Mouse (Mus musculus) B cell, adult 2 months (primary cell): Measurements from ENCODE around the gene Tpsg1.

ENCODE experiments used
- DNase-seq, 2 experiments: peaks; one replicate each; pipeline ENCODE4 v3.0.0; 2022

Tpsg1 gene

GRCm38 (mm10) chr17:25368973-25369372, at the start of gene Tpsg1:
Gene Tpsg1 (plus strand): TSS chr17:25369273.
- DNase-seq = no peak

DNA sequence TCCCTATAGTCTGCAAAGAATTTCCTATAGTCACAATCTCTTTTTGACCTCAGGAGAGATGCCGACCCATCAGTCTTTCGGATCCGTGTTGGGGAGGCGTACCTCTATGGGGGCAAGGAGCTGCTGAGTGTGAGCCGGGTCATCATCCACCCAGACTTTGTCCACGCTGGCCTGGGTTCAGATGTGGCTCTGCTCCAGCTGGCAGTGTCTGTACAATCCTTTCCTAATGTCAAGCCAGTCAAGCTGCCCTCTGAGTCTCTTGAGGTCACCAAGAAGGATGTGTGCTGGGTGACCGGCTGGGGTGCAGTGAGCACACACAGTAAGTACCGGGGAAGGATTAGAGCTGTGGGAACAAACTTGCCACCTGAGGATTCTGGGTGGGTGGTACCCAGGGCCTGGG, 48.3 kb upstream of the Tpsg1 start:
- no peak for DNase-seq

GRCm38 (mm10) chr17:25322930-25323329, 46.1 kb upstream of the Tpsg1 start:
- DNase-seq = no peak

DNA sequence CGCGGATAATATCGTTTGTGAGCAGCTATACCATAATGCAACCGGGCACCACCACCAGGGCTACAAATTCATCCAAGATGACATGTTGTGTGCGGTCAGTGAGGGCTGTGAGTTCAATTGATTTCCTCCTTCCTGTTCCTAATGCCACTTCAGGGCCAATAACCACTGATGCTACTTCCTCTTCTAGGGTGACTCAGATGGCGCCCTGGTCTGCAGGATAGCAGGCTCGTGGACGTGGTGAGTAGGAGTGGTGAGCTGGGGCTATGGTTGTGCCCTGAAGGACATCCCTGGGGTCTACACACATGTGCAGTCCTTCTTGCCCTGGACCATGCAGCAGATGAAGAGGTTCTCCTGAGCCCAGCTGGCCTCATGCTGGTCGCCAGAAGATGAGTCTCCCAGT, 36.8 kb upstream of the Tpsg1 start:
- no peak for DNase-seq

DNA sequence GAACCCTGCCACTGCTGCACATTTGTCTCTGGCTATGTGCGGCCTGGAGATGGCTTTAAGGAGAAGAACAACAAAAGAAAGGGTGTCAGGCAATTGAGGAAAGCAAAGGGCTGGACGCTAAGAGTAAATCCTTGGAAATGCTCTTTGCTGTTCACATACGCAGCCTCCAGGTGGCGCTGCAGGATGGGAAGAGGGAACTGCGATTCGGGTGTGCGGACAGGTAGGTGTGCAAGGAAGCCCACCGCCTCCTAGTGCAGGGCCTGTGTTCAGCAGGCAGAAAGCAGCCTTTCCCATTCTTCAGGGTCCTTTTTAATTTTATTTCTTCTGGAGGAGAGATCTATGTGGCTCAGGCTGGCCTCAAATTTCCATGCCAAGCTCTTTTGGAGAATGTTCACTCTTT, 35.1 kb upstream of the Tpsg1 start:
- peak; percentile 58 to 63 for DNase-seq

- no peak for DNase-seq
These were observed 30.9 kb upstream of the Tpsg1 start for GRCm38 (mm10) chr17:25338218-25338617.

DNA sequence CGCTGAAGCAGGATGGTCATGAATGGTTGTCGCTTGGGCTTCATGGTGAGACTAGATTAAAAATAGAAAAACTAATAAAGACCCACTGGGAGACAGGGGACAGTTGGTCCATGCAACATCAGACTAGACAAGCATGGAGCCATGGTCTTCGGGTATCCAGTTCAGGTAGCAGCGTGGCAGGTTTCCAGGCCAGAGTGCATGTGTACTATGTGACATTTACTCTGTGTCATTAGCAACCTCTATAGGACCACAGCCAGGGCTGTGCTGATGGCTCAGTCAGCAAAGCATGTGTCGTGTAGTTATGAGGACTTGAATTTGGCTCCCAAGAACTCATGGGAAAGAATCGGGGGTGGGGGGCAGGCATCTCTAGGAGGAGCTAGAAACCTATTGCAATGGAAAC, 29.1 kb upstream of the Tpsg1 start:
- DNase-seq = no peak

GRCm38 (mm10) chr17:25341490-25341889, 27.6 kb upstream of the Tpsg1 start:
- no peak for DNase-seq

DNA sequence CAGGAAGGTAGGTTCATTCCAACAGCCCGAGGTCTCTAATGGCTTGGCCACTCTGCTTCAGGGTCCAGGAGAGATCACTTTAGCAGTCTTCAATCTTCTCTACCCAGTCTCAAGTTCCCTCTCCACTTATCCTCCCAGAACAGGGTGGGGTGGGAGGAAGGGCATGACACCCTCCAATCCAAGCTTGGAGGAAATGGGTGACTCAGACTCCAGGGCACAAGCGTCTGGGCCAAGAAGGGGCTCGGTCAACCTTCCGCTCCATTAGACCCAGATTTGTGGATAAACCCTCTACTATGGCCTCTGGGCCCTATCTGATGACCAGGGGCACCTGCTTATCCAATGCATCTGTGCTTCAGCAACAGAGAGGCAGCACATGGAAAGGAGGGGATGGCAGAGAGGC, 23.6 kb upstream of the Tpsg1 start, which contains the start of gene Tpsab1:
Tpsab1 (minus strand) TSS at position 101 of the 400 bp plus-strand sequence.
- DNase-seq = no peak

DNA sequence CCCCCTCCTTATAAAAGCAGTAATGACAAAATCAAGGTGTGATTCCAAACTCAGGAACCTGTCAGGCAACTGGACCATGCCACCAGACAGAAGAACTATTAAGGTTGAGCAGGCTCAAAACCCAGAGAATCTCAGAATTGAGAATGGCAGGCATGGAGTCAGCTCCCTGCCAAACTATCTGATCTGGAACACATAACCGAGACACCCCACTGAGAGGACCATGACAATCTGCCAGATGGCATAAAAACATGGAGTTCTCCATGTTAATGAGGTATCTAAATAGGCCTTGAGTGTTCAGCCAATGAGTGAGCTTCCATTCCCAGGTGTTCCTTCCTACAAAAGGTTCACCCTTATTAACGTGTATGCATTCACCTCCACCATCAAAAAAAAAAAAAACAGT, 7.8 kb upstream of the Tpsg1 start:
- no peak for DNase-seq

- DNase-seq = peak; percentile 44 to 51
These were observed 5.3 kb upstream of the Tpsg1 start for GRCm38 (mm10) chr17:25363726-25364125.

- DNase-seq = no peak
These were observed 3.1 kb upstream of the Tpsg1 start, which contains the start of gene Tpsb2 for GRCm38 (mm10) chr17:25366005-25366404. Gene Tpsb2 (plus strand): TSS chr17:25366305.

GRCm38 (mm10) chr17:25372491-25372890, 3.4 kb downstream of the Tpsg1 start:
- no peak for DNase-seq

DNA sequence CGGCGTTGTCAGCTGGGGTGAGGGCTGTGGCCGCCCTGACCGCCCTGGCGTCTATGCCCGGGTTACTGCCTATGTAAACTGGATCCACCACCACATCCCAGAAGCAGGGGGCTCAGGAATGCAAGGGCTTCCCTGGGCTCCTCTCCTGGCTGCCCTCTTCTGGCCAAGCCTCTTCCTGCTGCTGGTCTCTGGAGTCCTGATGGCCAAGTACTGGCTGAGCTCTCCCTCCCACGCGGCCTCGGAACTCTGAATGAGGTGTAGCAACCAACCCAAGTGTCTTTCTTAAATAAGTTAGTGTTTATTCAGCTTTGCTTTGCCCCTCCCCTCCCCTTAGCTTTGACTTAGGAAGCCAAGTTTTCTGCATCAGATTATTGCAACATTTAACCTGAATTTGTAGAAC, 4.9 kb downstream of the Tpsg1 start:
- no peak for DNase-seq

DNA sequence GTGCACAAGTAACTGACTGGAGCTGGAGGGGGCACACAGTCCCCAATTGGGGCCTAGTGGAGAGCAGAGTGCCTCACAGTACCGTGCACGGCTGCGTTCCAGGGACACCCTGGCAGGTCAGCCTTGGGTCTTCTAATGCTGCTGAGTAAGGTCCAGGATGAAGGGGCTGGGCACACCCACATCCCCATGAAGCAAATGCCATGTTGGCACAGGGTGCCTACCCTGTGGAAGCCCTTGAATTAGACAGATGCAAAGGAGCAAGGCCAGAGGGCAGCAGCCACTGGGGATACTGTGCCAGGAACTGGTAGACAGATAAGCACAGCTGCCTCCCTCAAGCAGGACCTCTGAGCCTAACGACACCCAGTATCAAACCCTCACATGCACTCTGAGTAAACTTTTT, 25.5 kb downstream of the Tpsg1 start:
- no peak for DNase-seq

DNA sequence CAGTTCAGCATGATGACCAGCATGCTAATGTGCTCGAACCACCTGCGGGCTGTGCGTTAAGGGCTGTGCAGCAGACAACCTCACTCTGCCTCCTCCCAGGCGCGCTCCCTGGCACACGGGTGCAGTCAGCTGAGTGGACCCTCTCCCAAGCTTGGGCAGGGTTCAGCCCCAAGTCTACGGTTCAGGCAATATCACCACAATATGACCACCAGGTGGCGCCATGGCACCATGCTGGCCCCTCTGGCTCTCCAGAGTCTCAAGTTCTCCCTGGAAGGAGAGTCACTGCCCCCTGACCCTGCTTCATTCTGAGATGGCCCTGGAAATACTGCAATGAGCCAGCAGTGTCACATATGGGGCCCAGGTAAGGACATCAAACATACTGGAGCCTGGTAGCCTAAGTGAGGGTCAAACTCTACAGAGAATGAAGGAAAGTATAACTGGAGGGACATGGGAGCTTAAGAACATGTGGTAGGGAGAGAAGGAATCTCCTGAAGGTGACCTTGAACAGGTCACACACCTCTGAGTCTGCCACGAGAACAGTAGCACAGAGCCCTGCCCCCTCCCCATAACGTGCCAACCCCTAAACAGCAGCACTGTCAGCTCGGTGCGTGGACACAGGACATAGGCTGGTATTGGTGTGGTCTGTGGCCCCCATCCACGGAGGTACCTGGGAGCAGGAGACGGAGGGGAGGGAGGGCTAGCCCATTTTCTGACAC, 28.9 kb downstream of the Tpsg1 start:
- DNase-seq = peak; percentile 80

GRCm38 (mm10) chr17:25398520-25398838, 29.4 kb downstream of the Tpsg1 start:
- DNase-seq = no peak

DNA sequence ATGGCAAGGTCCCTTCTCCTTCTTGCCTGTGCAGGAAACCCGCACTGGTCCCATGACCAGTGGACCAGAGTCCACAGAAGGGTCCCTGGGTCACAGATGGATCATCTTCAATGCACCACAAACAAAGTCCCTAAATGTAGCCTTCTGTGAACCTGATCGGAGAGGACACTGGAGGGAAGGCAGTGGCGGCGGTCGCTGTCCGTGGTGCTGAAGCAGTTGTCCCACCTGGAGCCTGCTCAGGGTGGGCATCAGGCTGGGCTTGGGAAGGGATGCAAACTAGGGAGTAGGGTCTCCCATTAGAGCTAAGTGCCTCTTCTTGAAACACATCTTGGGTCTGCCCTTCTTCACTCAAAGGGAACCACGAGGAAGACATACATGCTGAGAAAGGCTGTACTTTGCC, 31.4 kb downstream of the Tpsg1 start:
- peak; percentile 31 to 39 for DNase-seq

DNA sequence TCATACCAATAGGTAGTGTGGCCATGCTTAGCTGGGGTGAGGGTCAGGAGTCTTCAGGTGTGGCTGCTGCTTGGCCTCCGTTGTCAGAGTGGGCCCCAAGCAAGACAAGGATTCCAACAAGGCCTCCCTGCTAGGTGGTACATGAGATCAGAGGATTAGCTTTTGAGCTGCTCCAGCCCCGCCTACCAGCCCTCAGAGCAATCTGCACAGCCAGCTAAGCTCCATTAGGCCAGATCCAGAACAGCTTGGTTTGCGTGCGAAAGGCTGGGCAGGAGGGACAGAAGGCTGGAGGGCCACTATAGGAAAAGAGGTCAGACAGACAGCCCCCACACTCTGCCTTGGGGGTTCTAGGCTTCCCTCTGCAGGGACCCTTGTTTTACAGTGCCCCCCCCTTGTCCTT, 32.4 kb downstream of the Tpsg1 start:
- no peak for DNase-seq

- DNase-seq = no peak
These were observed 33.2 kb downstream of the Tpsg1 start for GRCm38 (mm10) chr17:25402224-25402623.

DNA sequence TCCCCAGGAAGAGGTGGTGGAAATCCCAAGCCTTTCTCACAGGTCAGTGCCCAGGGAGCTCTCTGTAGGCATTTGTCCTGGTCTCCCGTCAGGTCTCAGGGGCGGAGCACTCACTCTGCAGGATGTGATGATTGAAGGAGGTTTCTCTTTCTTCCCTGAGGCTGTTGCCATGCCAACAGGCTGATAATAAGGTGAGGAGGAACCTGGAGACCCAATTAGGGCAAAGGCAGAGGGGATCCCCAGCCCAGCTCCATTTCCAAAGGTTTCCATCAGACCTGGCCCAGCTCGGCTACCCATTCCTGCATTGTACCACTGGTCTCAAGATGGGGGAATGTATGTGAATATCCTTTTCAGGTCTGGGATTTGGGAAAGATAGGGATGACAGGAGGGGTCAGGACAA, 35.1 kb downstream of the Tpsg1 start:
- no peak for DNase-seq

GRCm38 (mm10) chr17:25405224-25405895, 36.3 kb downstream of the Tpsg1 start:
- DNase-seq = no peak

DNA sequence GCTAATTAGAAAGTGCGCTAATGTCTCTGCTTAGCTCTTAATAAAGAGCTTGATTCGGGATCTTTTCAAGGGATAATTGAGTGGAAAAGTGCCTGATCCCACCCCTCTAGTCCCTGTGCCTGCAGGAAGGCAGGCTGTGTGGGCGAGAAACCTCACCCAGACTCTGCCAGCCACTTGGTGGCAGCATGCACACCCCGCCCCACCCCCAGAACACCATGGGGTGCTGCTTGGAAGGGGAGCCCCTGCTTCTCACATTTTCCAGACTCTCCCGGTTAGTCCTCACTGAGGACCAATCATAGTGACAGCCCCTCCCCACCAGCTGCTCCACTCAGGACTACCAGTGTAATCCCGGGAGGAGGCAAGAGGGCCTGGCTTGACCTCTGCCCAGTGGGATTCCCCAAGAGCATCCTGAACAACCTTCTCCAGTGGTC, 37.0 kb downstream of the Tpsg1 start:
- DNase-seq = no peak

DNA sequence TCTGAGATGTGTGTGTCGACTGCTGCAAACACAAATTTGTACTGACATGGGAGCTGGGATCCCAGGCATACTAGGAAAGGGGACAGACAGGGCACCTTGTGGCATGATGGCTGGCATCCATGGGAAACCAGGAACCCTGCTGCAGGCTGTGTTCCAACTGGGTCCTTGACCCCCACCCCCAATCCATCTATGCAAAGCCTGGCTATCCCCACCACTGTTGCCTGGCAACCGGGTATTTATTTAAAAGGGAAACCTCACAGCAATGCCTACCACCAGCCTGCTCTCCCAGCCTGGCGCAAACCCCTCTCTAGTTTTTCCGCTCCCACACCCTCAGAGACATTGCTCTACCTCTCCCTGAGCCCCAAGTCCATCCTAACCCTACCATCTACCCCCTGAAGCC, 38.3 kb downstream of the Tpsg1 start:
- DNase-seq = no peak
